Mouse (Mus musculus): ENCODE results near the gene Vat1. TPM values are rescaled to one million over a fixed set of nuclear protein-coding genes. Genes with fewer than 3 reads are reported as not detected.
A peak's percentile ranks its signal among the peaks of the same experiment; 100 is the strongest.

Gene Vat1
- total and polyA plus RNA-seq, 2 experiments = 11.2 to 30.4 TPM

DNA sequence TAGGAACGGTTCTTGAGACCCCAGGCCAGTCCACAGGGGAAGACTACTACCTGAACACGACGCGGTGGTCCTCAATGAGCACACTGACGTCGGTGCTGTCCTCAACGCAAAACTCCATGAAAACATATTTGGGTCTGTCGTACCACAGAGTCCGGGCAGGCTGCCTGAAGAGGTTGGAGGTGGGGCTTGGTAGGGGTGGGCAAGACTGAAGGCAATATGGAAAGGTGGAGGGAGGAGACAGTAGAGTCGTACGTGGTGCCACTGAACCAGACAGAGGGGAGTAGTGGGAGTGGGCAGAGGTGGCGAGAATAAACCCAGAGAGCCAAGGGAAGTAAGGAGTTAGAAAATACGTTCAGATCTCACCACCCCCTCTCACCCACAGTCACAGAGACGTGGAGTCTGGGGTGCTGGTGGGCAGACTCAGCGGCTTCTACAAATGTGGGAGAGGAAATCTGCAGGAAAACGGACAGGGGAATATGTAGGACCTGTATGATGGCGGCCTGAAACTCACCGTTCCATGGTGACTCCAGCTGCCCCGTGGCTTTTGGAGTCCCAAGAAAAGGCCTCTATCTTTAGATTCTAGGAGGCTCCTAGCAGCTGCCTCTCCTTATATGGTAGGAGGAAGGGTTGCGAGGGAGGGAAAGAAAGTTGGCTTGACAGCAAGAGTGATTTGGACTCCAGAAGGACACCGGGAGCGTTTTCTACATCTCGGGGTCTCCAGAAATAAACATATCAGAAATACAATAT lies 41.8 kb downstream of the Vat1 start, which contains the start of gene Gm27029:
Gene Gm27029 (minus strand): TSS at position 692 of the 747 bp plus-strand sequence.
- peaks cover 11% of the 10 kb centered on the region; the same call in 1 of the 2 replicates for H3K79me2 ChIP-seq (ENCODE audit: control insufficient read depth, insufficient read depth, low read length)
- DNase-seq (ENCODE audit: extremely low read depth, low read depth, low spot score) = no peak
- no peaks in the 10 kb centered on the region for H3K27me3 ChIP-seq (ENCODE audit: control insufficient read depth, insufficient read depth, low read length)
- 10% methylated on average over 23 of the region's 23 CpGs for WGBS
- peak within 1 kb of the TSS; percentile 72 for H3K27ac ChIP-seq (replicated peaks; ENCODE audit: insufficient read depth, low read depth, low read length)
- H3K36me3 ChIP-seq (ENCODE audit: control insufficient read depth, insufficient read depth, low read length) = no peaks in the 10 kb centered on the region
- H3K9ac ChIP-seq (ENCODE audit: low read depth, low read length) = peak within 1 kb of the TSS; percentile 95
- H3K4me3 ChIP-seq (ENCODE audit: insufficient read depth, low read depth, low read length) = peak within 1 kb of the TSS; percentile 97
- H3K4me1 ChIP-seq (ENCODE audit: control insufficient read depth, insufficient read depth, low read length) = peaks cover 14% of the 10 kb centered on the region
- TF ChIP-seq CTCF (IDR thresholded peaks at IDR 0.05; ENCODE audit: low read depth, low read length) (no peak), POLR2A (IDR thresholded peaks at IDR 0.05; ENCODE audit: extremely low read depth, insufficient read depth, low read length) (no peak)

DNA sequence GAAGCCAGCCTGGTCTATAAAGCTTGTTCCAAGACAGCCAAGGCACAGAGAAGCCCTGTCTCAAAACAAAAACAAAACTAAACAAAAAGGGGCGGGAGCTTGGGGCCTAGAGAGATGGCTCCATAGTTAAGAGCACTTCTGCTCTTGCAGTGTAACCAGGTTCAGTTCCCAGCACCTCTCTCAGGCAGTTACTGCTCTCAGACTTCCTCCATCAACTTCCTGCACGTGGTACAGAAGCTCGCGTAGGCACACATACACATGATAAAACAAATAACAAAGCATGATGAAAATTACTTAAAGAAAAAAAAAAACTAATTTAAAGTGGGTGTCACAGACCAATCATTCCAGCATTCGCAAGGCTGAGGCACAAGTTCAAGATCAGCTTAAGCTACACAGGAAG lies 45.9 kb downstream of the Vat1 start:
- H3K9ac ChIP-seq (ENCODE audit: low read depth, low read length) = no peak overlapping the region
- 86% methylated on average over 5 of the region's 5 CpGs for WGBS
- TF ChIP-seq CTCF (IDR thresholded peaks at IDR 0.05; ENCODE audit: low read depth, low read length) (no peak), POLR2A (IDR thresholded peaks at IDR 0.05; ENCODE audit: extremely low read depth, insufficient read depth, low read length) (no peak)
- H3K27me3 ChIP-seq (ENCODE audit: control insufficient read depth, insufficient read depth, low read length) = no peaks in the 10 kb centered on the region
- DNase-seq (ENCODE audit: extremely low read depth, low read depth, low spot score) = no peak
- no peak overlapping the region for H3K4me3 ChIP-seq (ENCODE audit: insufficient read depth, low read depth, low read length)
- H3K27ac ChIP-seq (replicated peaks; ENCODE audit: insufficient read depth, low read depth, low read length) = no peak overlapping the region
- no peaks in the 10 kb centered on the region for H3K36me3 ChIP-seq (ENCODE audit: control insufficient read depth, insufficient read depth, low read length)
- H3K4me1 ChIP-seq (ENCODE audit: control insufficient read depth, insufficient read depth, low read length) = peaks cover 5% of the 10 kb centered on the region; the same call in 1 of the 2 replicates
- H3K79me2 ChIP-seq (ENCODE audit: control insufficient read depth, insufficient read depth, low read length) = 0 out of 2 replicates have a peak, but pooled peaks cover 2% of the 10 kb centered on the region

GRCm38 (mm10) chr11:101419610-101420009 lies 46.4 kb downstream of the Vat1 start:
- no peak for DNase-seq (ENCODE audit: extremely low read depth, low read depth, low spot score)
- no peak overlapping the region for H3K27ac ChIP-seq (replicated peaks; ENCODE audit: insufficient read depth, low read depth, low read length)
- H3K27me3 ChIP-seq (ENCODE audit: control insufficient read depth, insufficient read depth, low read length) = no peaks in the 10 kb centered on the region
- H3K36me3 ChIP-seq (ENCODE audit: control insufficient read depth, insufficient read depth, low read length) = no peaks in the 10 kb centered on the region
- no peaks in the 10 kb centered on the region for H3K79me2 ChIP-seq (ENCODE audit: control insufficient read depth, insufficient read depth, low read length)
- peaks cover 5% of the 10 kb centered on the region; the same call in 1 of the 2 replicates for H3K4me1 ChIP-seq (ENCODE audit: control insufficient read depth, insufficient read depth, low read length)
- WGBS = 70% methylated on average over 3 of the region's 3 CpGs
- H3K9ac ChIP-seq (ENCODE audit: low read depth, low read length) = no peak overlapping the region
- TF ChIP-seq POLR2A (IDR thresholded peaks at IDR 0.05; ENCODE audit: extremely low read depth, insufficient read depth, low read length) = no peak
- TF ChIP-seq CTCF (IDR thresholded peaks at IDR 0.05; ENCODE audit: low read depth, low read length) = no peak
- no peak overlapping the region for H3K4me3 ChIP-seq (ENCODE audit: insufficient read depth, low read depth, low read length)

DNA sequence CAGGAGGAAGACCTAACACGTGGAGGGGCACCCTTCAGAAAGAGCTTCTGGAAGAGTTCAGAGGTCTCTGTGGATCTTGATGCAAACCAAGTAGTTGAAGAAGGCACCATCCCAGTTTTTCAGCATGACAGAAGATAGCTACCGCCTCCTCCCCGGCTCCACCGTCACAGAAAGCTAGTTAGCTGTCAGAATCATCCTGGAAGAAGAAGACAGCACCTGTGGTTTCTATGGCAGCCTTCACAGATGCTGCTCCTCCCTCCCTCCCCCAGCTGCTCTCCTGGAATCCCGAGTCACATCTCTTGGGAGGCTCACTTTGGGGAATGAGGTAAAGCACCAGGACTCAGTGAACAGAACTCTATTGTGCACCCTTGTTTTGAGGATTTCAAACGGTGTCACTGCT lies 47.0 kb downstream of the Vat1 start:
- Histone ChIP-seq H3K27ac (replicated peaks; ENCODE audit: insufficient read depth, low read depth, low read length) (no peak overlapping the region), H3K4me1 (ENCODE audit: control insufficient read depth, insufficient read depth, low read length) (0 out of 2 replicates have a peak, but pooled peaks cover under 1% of the 10 kb centered on the region), H3K27me3 (ENCODE audit: control insufficient read depth, insufficient read depth, low read length) (no peaks in the 10 kb centered on the region), H3K9ac (ENCODE audit: low read depth, low read length) (no peak overlapping the region), H3K36me3 (ENCODE audit: control insufficient read depth, insufficient read depth, low read length) (no peaks in the 10 kb centered on the region), H3K79me2 (ENCODE audit: control insufficient read depth, insufficient read depth, low read length) (no peaks in the 10 kb centered on the region), H3K4me3 (ENCODE audit: insufficient read depth, low read depth, low read length) (no peak overlapping the region)
- TF ChIP-seq CTCF (IDR thresholded peaks at IDR 0.05; ENCODE audit: low read depth, low read length) (no peak), POLR2A (IDR thresholded peaks at IDR 0.05; ENCODE audit: extremely low read depth, insufficient read depth, low read length) (no peak)
- DNase-seq (ENCODE audit: extremely low read depth, low read depth, low spot score) = no peak
- 78% methylated on average over 6 of the region's 6 CpGs for WGBS

- no peaks in the 10 kb centered on the region for H3K27me3 ChIP-seq (ENCODE audit: control insufficient read depth, insufficient read depth, low read length)
- WGBS = under 1% methylated on average over 45 of the region's 45 CpGs
- peak within 1 kb of the TSS; percentile 77 for H3K4me3 ChIP-seq (ENCODE audit: insufficient read depth, low read depth, low read length)
- 0 out of 2 replicates have a peak within 1 kb of the TSS, but pooled peaks have one; percentile 26 for H3K27ac ChIP-seq (replicated peaks; ENCODE audit: insufficient read depth, low read depth, low read length)
- no peaks in the 10 kb centered on the region for H3K79me2 ChIP-seq (ENCODE audit: control insufficient read depth, insufficient read depth, low read length)
- peak; percentile 75 for DNase-seq (ENCODE audit: extremely low read depth, low read depth, low spot score)
- TF ChIP-seq CTCF (IDR thresholded peaks at IDR 0.05; ENCODE audit: low read depth, low read length) = no peak
- TF ChIP-seq POLR2A (IDR thresholded peaks at IDR 0.05; ENCODE audit: extremely low read depth, insufficient read depth, low read length) = no peak
- peak within 1 kb of the TSS; percentile 82 for H3K9ac ChIP-seq (ENCODE audit: low read depth, low read length)
- no peaks in the 10 kb centered on the region for H3K4me1 ChIP-seq (ENCODE audit: control insufficient read depth, insufficient read depth, low read length)
- peaks cover 3% of the 10 kb centered on the region; the same call in 1 of the 2 replicates for H3K36me3 ChIP-seq (ENCODE audit: control insufficient read depth, insufficient read depth, low read length)
These were observed 48.8 kb downstream of the Vat1 start, which contains the start of gene Aarsd1 for GRCm38 (mm10) chr11:101417101-101417855. Gene Aarsd1, minus strand, starts transcription at chr11:101417615.

All from liver, adult 2 months (tissue).